Mouse (Mus musculus) gastrocnemius, postnatal 4 days (tissue): Measurements from ENCODE around the gene Chmp2a. TPM values are rescaled to one million over a fixed set of nuclear protein-coding genes. Genes with fewer than 3 reads are reported as not detected.

Experiments
- DNase-seq, 2 experiments: peaks; one replicate each; pipeline ENCODE4 v3.0.0; 2021 to 2022; ENCODE audit warnings: low spot score in 2 of 2, mixed read lengths in 2 of 2
- total RNA-seq, 2 experiments: library from RNA; stranded (reverse); gene quantifications; 2 replicates each; pipeline ENCODE4 v1.2.3; 2021

Chmp2a gene
- total RNA-seq, 2 experiments from 2014 or later, result 135 to 143 TPM

- DNase-seq, result no peak
Measured at GRCm38 (mm10) chr7:13036806-13037205, 2.2 kb upstream of the Chmp2a start.

GRCm38 (mm10) chr7:13035211-13035855 lies 726 bp upstream of the Chmp2a start:
- DNase-seq, result no peak

DNA sequence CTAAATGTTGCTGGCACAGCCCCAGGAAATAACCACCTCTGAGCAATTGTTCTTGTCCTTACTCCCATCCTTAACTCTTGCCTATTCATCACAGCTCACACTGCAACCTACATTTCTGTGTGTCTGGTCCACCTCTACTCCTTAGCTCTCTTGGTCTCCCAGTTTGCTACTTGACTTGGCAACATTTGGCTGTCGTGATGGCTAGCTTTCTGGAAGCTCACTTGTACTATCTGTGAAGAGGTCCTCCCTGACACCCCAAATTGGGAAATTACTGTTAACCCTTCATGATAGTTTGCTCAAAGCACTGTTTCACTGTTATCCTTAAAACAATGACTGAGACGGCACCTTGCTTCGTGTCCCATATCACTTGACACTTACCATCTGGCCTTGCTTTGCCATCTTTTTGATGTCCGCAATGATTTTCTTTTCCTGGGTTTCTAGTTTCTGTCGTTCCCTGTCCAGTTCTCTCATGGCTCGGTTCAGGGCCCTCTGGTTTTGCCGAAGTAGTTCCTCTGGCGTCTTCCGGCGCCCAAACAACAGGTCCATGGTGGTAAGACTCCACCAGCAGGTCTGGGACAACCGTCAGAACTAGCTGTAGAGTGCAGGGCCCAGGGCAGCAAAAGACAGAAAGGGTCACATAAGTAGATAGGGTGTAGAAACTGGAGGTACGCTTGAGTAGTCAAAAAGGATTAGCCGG lies 1.0 kb downstream of the Chmp2a start:
- DNase-seq, result no peak

- no peak for DNase-seq
Measured at GRCm38 (mm10) chr7:13032541-13032940, 2.1 kb downstream of the Chmp2a start.

GRCm38 (mm10) chr7:13031983-13032382 lies 2.6 kb downstream of the Chmp2a start:
- DNase-seq, result no peak

DNA sequence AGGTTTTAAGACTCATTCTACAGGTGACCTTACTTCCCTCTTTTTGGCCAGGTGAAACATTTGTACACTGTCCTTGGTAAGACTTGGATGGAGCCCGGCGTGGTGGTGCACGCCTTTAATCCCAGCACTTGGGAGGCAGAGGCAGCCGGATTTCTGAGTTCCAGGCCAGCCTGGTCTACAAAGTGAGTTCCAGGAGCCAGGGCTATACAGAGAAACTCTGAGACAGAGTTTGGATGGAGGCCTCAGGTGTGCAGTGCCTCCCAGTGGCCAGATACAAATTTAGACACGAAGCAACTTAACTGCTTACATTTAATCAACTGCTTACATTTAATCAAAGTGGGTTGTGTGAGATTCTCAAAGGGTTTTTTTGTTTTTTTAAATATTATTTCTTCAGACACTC lies 3.5 kb downstream of the Chmp2a start:
- DNase-seq, result no peak

DNA sequence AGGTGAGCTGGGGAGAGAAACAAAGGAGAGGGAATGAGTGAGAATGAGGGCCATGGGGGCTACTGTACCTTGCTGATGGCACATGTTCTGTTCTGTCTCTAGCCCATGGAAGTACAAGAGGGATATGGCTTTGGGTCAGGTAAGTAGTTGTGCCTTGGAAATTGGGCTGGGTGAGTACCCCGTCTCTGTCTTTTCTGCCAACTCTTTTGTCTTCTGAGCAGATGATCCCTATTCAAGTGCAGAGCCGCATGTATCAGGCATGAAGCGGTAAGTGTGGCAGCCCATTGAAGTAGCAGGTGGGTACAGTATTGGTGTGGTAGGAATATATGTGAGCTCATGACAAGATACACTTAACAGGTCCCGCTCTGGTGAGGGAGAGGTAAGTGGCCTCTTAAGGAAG lies 5.6 kb downstream of the Chmp2a start:
- no peak for DNase-seq

- no peak for DNase-seq
Measured at GRCm38 (mm10) chr7:13025511-13026112, 9.0 kb downstream of the Chmp2a start.

DNA sequence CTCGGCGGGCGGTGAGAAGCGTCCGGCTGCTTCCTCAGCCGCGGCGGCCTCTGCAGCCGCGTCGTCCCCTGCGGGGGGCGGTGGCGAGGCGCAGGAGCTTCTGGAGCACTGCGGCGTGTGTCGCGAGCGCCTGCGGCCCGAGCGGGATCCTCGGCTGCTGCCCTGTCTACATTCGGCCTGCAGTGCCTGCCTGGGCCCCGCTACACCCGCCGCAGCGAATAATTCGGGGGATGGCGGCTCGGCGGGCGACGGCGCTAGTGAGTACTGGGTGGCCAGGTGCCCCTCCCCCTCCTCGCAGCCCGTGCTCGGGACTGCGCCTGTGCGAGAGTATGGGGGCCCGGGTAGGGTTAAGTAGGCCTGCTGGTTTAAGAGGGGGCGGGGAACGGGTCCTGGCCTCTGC lies 9.8 kb downstream of the Chmp2a start:
- peak; percentile 68 to 85 for DNase-seq

DNA sequence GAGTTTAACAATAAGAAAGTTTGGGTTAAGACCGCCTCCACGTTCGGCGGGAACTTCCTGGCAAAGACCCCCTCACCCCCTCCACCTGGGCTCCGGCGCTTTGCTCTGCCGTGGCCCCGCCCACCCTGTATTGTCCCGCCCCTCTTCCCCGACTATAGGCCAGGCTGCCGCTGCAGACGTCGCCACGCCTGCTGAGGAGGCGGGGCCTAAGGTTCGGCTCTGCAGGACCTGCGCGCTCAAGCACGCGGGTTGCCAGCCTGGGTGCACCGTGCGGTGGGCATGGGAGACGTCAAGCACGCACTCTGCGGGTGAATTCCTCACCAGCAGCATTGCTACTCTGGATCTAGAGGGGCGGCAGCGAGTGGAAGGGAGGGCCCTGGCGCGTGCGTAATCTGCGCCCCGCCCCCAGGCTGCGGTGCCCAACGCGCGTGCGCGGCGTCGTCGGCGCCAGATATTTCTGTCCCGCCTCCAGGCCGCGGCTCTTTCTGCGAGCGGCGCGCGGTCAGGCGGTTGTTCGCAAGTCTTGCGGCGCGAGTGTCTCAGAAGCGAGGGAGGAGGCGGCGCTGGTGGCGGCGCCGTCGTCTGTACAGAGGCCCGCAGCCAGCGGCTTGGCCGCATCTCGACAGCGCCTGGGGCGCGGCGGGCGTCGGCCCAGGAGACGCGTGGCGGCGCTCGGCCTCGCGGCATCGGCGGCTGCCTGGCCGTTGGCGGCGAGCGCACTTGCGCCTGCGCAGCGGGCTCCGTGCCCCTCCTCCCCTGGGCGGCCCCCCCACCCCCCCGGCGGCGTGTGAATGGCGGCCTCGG lies 10.5 kb downstream of the Chmp2a start:
- DNase-seq, result peak; percentile 92 to 95

GRCm38 (mm10) chr7:13022773-13023535 lies 11.7 kb downstream of the Chmp2a start:
- peak in 1 of 2 experiments; percentile 69 for DNase-seq

- DNase-seq, result no peak
Measured at GRCm38 (mm10) chr7:13015217-13015616, 19.4 kb downstream of the Chmp2a start.

GRCm38 (mm10) chr7:13014275-13014839 lies 20.2 kb downstream of the Chmp2a start:
- no peak for DNase-seq

DNA sequence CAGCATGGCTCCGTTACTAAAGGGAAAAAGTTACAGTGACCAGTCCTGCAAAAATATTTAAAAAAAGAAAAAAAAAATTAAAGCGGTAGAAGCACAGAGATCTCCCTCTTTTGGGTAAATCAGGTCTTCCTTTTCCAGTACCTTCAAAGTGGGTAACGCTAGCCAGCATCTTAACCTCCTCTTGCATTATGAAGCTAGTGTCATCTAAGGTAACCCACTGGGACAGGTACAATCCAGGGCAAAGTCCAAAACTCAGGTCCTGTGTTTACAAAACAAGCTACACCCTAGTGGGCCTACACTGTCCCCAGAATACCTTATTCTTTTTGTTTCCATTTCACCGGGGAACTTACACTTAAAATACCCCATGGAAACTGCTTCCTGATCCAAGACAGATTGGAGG lies 20.9 kb downstream of the Chmp2a start:
- no peak for DNase-seq

- DNase-seq, result no peak
Measured at GRCm38 (mm10) chr7:13010005-13010908, 24.4 kb downstream of the Chmp2a start, which contains the start of gene Zbtb45. Zbtb45 (minus strand) TSS chr7:13010034.

DNA sequence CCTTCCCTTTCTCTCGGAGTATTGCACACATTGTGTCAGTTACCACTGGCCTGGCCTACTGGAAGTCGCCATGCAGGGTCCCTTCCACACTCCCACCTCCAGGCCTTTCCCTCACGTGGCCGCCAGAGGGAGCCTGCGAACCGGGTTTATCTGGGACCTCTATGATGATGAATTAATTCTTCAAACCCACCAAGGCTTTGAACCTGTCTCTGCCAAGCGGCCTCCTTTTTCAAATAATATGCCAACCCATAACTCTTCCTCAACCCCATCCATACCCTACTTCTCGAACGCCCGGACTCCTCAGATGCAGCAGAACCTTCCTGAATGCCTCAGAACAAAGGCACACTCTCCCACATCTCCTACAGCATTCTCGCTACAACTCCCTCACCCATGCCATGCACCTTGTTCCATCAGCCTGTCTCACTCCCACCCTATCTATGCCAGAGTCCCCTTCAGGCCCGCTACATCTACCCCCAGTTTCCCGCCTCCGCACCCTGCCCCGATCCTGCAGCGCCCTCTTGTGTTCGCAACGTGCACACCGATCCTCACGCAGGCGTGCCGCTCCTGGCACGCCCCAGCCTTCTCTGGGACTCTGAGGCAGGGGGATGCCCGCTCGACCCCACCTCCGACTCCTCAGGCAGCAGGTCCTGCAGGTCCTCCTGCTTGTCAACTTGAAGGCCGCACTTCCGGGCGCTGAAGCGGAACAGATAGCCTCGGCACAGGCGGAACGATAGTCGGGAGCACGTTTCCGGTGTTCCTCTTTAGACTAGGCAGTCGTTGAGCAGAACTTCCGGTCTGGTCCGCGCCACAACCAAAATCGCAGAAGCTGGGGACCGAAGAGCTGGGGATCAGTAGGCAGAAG lies 25.2 kb downstream of the Chmp2a start:
- DNase-seq, result peak; percentile 75 to 93

DNA sequence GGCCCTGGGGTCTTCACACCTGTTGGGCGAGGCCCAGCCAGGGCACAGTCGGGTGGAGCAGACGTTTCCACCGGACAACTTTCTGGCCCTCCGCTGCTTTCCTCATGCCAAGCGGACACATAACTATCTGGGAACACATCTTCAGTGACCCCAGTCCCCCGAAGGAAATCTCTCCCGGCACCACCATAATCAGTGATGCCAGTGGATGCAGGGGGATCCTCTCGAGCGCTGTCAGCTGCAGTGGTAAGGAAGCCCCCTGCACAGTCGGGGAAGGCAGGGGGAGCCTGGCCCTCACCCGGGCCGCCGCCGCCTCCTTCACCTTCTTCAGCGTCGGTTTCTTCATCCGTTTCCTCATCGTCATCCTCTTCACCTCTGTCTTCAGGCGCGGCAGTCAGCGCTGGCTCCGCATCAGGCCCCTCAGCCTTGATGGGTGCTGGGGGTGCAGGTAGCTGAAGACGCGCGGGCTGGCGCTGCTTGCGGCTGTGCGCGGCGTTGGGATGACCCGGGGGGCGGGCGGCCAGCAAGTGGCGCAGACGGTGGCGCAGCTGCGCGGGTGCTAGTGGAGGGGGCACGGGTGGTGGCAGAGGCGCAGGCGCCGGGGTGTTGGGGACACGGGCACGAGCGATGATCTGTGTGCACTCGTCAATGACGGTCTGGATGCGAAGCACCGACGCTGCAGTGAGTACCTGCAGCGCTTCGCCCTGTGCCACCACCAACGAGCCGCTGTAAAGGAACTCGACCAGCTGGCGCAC lies 27.1 kb downstream of the Chmp2a start:
- no peak for DNase-seq

DNA sequence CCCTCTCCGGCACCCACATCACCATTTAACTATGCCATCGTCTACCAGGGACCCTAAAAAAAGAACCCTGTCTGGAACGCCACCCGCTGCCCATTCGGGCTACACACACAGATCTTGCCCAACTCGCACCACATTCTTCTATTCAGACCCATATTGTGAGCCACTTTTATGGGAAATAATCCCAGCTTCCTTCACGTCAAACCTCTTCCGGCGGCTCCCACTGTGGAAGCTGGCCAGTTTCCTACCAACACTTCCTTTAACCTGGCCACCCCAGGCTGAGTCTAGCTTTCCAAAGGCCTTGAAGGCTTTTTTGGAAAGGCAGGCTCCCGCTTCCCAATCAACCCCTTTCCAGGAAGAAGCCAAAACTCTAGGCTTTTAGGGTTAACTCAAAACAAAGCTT lies 28.1 kb downstream of the Chmp2a start:
- no peak for DNase-seq
